Mouse (Mus musculus) megakaryocyte progenitor cell, adult 5-6 weeks (primary cell): ENCODE data around the gene Cab39. TPM values are rescaled to one million over a fixed set of nuclear protein-coding genes. Genes with fewer than 3 reads are reported as not detected.

Experiments used
- ATAC-seq: replicated peaks from 2 replicates; pipeline ENCODE4 v1.8.0; 2016; ENCODE audit warnings: mild to moderate bottlenecking, moderate TSS enrichment, inconsistent platforms; ENCODE audit not compliant: poor library complexity
- total RNA-seq, 2 experiments: library from RNA; stranded (forward) in 1 of 2; stranded (reverse) in 1 of 2; fragments of 157-497, 149-512 nt in 1 of 2; fragments of 200-1000 nt in 1 of 2; gene quantifications; 2 replicates each; pipeline versions ENCODE4 v1.2.3 to v1.2.4; 2015 to 2017

Cab39 gene
- total RNA-seq, 2 experiments from 2014 or later: 83.1 to 122 TPM

GRCm38 (mm10) chr1:85897901-85898760 lies 104.9 kb downstream of the Cab39 start:
- ATAC-seq: no peak

DNA sequence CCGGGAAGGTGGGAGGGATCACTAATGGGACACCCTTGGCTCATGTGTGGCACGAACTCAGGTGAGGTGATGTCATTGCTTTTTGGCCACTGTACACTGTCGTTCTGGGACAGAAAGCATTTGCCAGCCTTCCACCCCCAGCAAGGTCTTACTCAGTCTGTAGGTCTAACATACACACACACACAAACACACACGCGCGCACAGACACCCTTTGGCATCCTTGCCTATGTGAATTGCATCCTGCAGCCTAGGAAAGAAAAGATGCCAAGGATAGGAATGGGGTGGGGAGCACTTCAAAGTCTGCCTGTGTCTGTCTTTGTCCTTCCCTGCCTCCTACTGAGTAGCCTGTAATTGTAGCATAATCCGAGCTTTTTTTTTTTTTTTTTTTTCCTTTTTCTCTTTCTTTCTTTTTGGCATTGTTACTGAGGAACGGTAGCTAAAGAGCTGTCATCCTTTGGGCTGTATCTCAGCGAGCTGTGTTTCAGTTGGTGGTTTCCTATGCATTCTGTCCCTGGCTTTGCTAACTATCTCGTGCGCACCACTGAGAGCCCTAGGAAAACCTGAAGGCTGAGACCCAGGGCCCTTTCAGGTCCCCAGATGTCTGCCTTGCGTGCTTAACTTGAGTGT lies 105.6 kb downstream of the Cab39 start:
- ATAC-seq: no peak

DNA sequence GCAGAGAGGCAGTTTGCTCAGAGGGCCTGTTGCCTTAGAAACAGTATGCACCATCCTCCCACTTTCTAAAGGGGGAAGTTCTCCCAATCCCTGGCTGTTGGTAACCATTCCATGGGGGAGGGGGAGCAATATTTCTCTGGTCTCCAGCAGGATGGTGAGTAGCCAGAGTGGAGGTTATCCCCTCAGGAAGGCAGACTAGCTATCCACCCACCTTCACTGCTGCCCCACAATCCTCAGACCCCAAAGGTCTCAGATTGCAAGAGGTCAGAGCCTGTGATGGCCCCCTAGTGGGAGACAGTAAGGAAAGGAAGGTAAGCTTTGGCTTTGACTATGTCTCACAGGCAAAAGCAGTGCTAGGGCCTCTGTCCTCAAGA lies 106.1 kb downstream of the Cab39 start:
- ATAC-seq: no peak

DNA sequence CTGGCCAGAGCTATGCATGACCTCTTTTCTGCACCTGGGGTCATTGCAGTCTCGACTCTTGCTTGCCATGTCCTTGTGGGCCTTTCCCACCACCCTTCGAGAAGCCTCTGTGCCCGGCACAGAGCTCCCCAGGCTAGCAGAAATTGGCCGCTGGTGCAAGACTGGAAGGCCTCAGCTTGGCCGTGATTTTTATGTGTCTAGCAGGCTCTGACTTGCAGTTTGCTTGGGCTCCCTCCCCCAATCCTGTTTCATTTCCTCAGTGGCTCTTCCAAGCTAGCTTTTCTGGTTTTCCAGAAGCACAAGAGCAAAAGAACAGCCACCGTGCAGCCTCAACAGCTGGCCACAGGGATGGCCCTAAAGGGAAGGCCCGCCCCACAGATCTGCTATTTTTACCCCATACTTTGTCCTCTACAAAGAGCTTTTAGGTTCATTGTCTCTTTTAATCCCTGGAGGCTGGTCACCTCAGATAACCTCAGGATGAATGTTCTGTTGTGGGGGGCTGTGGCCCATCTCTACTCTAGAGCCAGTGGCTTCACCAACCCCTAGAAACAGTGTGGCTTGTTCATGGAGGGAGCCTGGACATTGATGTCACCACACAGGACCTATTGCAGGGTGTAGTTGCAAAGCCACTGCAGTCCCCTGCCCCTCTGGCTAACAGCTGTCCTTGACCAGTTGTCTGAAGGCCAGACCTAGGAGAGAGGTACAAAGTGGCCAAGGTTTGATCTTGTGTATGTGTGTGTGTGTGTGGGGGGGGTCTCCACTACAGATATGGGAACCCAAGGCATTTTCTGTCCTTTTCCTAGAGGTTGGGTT lies 107.5 kb downstream of the Cab39 start:
- ATAC-seq: no peak

Other genes starting within 250 kb of the Cab39 start
- 0.69 and 0.73 TPM in 2 replicates for gene G530012D18Rik, start 217.8 kb upstream of the Cab39 start, total RNA-seq (2015)
- 0.46 TPM in 1 of 2 replicates, not detected in the other for gene G530012D18Rik, start 217.8 kb upstream of the Cab39 start, total RNA-seq (2017)
- gene Sp110, start 194.6 kb upstream of the Cab39 start, total RNA-seq (2015): 114 and 132 TPM in 2 replicates
- 114 and 149 TPM in 2 replicates for gene Sp110, start 194.6 kb upstream of the Cab39 start, total RNA-seq (2017)
- 83.5 and 86.2 TPM in 2 replicates for gene Sp140, start 193.1 kb upstream of the Cab39 start, total RNA-seq (2015)
- 90.3 and 92.2 TPM in 2 replicates for gene Sp140, start 193.1 kb upstream of the Cab39 start, total RNA-seq (2017)
- gene Sp100, start 143.5 kb upstream of the Cab39 start, total RNA-seq (2015): 126 and 135 TPM in 2 replicates
- gene Sp100, start 143.5 kb upstream of the Cab39 start, total RNA-seq (2017): 63.4 and 82.1 TPM in 2 replicates
- 81.4 and 86.3 TPM in 2 replicates for gene A630001G21Rik, start 14.8 kb upstream of the Cab39 start, total RNA-seq (2015)
- gene A630001G21Rik, start 14.8 kb upstream of the Cab39 start, total RNA-seq (2017): 57.5 and 65.8 TPM in 2 replicates
- 28.7 and 33.0 TPM in 2 replicates for gene Itm2c, start 100.8 kb downstream of the Cab39 start, total RNA-seq (2015)
- gene Itm2c, start 100.8 kb downstream of the Cab39 start, total RNA-seq (2017): 71.1 and 71.3 TPM in 2 replicates
- 0.07 TPM in 1 of 2 replicates, not detected in the other for gene 4933407L21Rik, start 135.0 kb downstream of the Cab39 start, total RNA-seq (2015)
- not detected in 2 replicates for gene 4933407L21Rik, start 135.0 kb downstream of the Cab39 start, total RNA-seq (2017)
- not detected in 2 replicates for gene Gpr55, start 167.6 kb downstream of the Cab39 start, total RNA-seq (2015)
- gene Gpr55, start 167.6 kb downstream of the Cab39 start, total RNA-seq (2017): not detected in 2 replicates
- not detected in 2 replicates for gene Spata3, start 223.4 kb downstream of the Cab39 start, total RNA-seq (2015)
- gene Spata3, start 223.4 kb downstream of the Cab39 start, total RNA-seq (2017): not detected in 2 replicates